Mouse (Mus musculus): ENCODE data around the gene Dph6.
"Not testable (repeated sequence)": the region's sequence is repeated elsewhere in the genome, so short reads cannot be mapped to it uniquely, and the experiment has no call there.

Gene Dph6

GRCm38 (mm10) chr2:114654365-114655239 is at the start of gene Dph6:
TSS of gene Dph6 (minus strand) at chr2:114654964.
- peak; percentile 86 for DNase-seq (ENCODE audit: low read depth, low spot score)

- DNase-seq (ENCODE audit: low read depth, low spot score), result no peak
Measured at GRCm38 (mm10) chr2:114700966-114701685, 46.4 kb upstream of the Dph6 start.

DNA sequence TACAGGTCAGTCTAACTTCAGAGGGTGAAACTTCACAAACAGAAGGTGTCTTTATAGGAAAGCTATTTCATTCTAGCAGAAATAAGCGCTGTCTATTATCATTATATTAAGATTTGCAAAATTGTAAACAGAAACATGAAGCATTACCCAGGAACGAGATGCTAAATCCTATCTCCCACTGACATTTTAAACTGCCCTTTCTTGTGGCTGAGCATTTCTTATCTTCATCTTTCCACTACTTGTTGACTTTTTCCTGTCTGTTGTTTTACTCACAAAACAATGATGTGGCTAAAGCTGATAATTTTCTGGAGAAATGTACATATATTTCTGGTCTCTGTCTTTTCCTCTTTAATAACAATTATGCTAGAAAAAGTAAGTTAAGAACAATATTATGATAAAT is 36.8 kb upstream of the Dph6 start:
- DNase-seq (ENCODE audit: low read depth, low spot score), result no peak

DNA sequence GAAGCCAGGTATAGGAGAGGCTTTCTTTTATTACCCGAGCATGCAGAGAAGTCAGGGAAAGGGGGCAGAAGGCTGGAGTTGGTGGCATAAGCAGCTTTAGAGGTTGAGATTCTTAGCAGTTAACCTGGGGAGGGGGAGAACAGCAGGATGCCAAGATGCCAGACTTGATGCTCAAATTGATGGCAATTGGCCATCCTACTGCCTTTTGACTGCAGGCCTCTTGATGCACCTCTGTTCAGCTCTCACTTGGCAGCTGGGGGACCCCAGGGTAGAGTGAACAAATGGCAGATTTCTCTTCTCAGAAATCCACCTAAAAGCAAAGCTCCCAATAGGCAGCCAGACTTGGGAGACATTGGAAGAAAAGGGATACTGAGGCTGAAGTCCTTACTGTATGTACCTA is 32.7 kb upstream of the Dph6 start:
- DNase-seq (ENCODE audit: low read depth, low spot score), result no peak

GRCm38 (mm10) chr2:114687081-114687480 is 32.3 kb upstream of the Dph6 start:
- no peak for DNase-seq (ENCODE audit: low read depth, low spot score)

DNA sequence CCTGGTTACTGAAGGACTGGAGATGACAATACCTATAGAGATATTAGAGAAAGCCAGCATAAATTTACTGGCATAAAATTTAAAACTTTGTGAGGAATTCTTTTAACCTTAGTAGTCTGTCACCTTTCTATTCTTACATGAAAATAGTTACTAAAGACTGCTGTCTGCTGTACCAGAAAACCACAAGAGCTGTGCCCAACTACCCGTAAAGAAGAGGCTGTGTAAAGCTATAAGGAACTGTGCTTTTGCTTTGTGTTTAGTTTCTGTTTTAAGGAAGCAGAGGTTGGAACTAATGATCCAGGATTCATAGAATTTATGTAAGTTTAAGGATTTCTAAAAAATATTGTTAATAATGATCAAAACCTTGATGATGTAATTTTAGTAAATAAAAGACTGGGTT is 19.1 kb upstream of the Dph6 start:
- no peak for DNase-seq (ENCODE audit: low read depth, low spot score)

DNA sequence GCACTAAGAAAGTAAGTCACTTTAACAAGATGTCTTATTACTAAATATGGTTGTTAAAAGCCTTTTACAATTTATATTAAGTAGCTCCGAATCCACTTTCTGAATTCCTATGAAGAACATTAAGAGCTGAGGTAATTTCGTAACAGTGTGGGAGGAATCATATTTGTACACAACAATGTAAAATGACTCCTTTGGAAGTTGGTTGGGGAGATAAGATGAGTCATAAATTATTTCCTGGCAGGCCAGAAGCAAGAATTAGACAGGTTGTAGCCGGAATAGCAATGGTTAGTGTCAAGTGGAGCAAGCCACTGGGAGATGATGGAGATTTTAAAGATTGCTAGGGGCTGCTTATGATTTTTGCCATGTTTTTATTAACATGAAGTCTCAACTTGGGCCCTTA is 16.2 kb upstream of the Dph6 start:
- no peak for DNase-seq (ENCODE audit: low read depth, low spot score)

DNA sequence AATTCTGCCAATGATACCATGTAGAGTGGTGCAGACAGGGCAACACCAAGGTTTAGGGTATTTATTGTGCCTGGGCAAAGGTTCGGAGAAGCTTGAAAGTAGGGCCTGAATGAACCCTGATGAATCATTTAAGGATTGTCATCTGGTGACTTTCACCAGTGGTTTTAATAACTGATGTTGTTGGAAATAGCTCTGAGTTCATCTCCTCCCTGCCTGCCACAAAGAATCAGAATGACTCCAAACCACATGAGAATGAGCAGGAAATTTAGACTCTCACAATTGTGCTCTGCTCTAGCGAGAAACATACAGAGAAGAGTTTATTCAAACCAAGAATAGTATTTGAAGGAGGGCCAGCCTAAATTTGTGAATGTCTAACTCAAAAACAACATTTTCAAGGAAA is 4.2 kb upstream of the Dph6 start:
- no peak for DNase-seq (ENCODE audit: low read depth, low spot score)

GRCm38 (mm10) chr2:114646240-114646639 is 8.5 kb downstream of the Dph6 start:
- DNase-seq (ENCODE audit: low read depth, low spot score), result no peak

DNA sequence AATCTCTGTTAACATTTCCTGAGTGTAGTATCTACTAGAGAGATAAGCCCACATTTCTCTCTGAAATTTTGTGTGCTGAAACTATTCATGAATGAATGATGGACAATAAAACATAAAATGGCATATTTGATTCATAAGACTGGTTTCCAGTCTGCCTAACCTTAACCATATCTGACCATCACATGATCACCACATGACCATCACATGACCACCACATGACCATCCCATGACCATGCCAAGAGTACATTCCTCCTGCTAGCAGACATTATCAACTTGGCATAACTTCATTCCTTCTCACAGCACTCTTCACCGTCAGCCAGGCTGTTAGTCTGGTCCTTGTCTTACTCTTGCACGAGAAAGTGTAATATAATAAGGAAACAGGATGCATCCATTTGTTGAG is 10.9 kb downstream of the Dph6 start:
- no peak for DNase-seq (ENCODE audit: low read depth, low spot score)

- DNase-seq (ENCODE audit: low read depth, low spot score), result no peak
Measured at GRCm38 (mm10) chr2:114624683-114625082, 30.1 kb downstream of the Dph6 start.

DNA sequence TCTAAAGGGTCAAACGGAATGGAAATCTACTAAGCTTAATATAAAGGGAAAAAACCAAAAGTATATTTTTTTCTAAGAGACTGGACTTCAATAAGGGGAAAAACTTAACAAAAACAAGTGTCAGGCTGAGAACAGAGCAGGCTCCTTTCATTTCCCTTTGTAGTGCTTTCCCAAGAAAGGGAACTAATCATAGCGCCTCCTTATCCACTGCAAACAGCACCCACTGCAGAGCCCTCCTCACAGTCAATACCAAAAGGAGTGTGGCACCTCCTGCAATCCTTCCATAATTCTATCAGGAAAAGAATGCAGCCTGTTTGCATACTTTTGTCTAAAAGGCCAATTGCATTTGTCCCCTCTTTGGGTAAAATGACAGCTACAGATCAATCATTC is 32.2 kb downstream of the Dph6 start:
- no peak for DNase-seq (ENCODE audit: low read depth, low spot score)

- peak; percentile 13 for DNase-seq (ENCODE audit: low read depth, low spot score)
Measured at GRCm38 (mm10) chr2:114621781-114622549, 32.8 kb downstream of the Dph6 start.

DNA sequence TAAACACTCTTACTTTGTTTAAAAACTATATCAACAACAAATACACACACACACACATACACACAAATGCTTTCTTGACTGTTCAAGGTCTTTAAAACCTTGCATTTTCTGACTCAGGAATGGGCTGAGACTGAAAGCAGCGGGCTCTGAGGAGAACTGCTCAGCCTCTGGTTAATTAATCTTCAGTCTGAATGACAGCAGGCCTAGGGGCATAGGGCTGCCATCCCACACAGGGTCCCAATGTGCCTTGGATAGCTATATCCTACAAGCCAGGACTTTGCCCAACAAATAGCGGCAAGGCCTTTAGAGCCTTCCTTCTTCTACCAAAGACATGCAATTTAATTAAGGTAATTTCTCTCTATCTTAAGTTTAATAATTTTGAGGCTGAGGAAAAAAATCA is 43.2 kb downstream of the Dph6 start:
- no peak for DNase-seq (ENCODE audit: low read depth, low spot score)

- no peak for DNase-seq (ENCODE audit: low read depth, low spot score)
Measured at GRCm38 (mm10) chr2:114610110-114610509, 44.7 kb downstream of the Dph6 start.

DNA sequence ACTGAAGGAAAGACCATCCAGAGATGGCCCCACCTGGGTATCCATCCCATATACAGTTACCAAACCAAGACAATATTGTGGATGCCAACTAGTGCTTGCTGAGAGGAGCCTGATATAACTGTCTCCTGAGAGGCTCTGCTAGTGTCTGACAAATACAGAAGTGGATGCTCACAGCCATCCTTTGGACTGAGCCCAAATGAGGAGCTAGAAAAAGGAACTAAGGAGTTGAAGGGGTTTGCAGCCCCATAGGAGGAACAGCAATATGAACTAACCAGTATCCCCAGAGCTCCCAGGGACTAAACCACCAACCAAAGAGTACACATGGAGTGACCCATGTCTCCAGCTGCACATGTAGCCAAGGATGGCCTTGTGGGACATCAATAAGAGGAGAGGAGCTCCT is 49.6 kb downstream of the Dph6 start:
- DNase-seq (ENCODE audit: low read depth, low spot score), result not testable (repeated sequence)

DNA sequence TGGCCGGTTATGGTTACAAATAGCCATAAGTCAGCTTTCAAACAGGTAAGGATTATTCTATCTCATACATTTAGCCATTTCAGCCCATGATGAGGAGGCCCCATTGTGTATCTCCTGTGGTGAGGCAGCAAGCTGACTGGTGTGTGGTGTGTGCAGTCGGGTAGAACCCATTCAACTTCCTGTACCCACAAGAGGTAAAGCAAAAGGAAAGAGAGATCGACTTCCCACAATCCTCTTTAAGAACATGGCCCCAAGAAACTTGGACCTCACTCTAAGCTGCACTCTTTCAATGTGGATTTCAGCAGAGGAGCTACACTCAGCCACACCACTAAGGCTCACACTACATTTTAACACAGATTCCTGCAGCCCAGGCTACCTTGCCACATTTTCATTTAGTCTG is 53.6 kb downstream of the Dph6 start:
- DNase-seq (ENCODE audit: low read depth, low spot score), result no peak

GRCm38 (mm10) chr2:114599793-114600192 is 55.0 kb downstream of the Dph6 start:
- no peak for DNase-seq (ENCODE audit: low read depth, low spot score)

DNA sequence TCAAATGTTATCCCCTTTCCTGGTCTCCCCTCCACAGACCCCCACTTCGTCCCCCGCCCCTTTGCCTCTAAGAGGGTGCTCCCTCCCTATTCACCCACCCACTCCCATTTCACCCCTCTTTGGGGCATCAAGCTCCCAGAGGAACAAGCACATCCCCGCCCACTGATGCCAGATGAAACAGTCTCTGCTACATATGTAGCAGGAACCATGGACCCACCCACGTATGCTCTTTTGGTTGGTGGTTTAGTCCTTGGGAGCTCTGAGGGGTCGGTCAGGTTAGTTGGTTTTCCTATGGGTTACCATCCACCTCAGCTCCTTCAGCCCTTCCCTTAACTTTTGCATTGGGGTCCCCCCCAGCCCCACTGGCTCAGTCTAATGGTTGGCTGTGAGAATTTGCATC is 61.4 kb downstream of the Dph6 start:
- DNase-seq (ENCODE audit: low read depth, low spot score), result no peak

DNA sequence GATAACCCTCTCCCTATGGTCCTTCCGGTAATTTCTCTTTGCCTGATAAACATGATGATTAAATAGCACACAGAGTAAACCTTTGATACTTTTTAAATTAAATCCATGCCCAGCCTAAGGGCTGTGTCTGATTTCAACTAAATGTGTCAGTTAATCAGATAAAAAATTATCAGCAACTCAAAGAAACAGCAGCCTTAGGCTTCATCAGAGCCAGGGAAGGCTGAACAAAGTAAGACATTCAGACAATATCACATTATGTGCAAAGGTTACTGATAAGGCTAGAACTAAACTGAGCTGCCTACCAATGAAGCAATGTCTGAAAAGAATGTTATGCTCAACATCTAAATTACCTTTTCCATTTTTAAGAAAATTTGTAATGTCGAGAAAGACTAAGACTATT is 74.0 kb downstream of the Dph6 start:
- no peak for DNase-seq (ENCODE audit: low read depth, low spot score)

DNA sequence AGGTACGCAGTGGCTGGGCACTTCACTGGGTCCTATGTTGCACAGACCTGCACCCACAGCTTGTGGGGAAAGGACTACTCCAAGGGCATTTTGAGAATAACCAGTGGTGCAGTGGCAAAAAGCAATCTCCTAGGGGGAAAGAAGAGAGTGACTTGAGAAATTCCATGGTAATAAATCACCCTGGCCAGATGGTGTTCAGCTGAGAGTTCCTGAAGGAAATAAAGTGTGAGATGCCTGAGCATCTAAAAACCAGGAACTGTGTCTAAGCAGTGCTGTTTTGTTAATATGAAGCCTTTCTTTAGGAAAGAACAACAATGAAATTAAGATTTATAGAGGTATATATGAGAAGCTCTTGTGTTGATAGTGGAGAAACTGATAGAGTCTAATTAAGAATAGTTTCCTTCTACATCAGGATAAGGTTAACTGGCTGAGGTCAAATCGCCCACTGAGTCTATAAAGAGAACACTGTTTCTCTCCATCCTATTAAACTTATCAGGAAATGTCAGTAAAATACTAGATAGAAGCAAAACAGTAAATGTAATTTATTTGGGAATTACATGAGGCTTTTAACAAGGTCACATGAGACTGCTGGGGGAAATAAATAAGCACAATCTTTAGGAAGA is 111.7 kb downstream of the Dph6 start:
- no peak for DNase-seq (ENCODE audit: low read depth, low spot score)

GRCm38 (mm10) chr2:114542325-114542724 is 112.4 kb downstream of the Dph6 start:
- DNase-seq (ENCODE audit: low read depth, low spot score), result no peak
